Mouse (Mus musculus) fat pad, adult 2 months (tissue): ENCODE measurements around the gene Sept1.

ENCODE experiments used
- DNase-seq: peaks from one replicate; pipeline ENCODE4 v3.0.0-alpha.2; 2011; ENCODE audit warnings: low read depth, low spot score; ENCODE audit errors: extremely low read depth

Sept1 gene

GRCm38 (mm10) chr7:127232622-127233367 is at the start of gene Sept1, which contains the start of gene Zfp553:
Gene Sept1, minus strand, starts transcription at chr7:127233130.
Gene Zfp553, plus strand, starts transcription at chr7:127233061.
- no peak for DNase-seq

- no peak for DNase-seq
Observed at GRCm38 (mm10) chr7:127282190-127282589, 49.3 kb upstream of the Sept1 start.

GRCm38 (mm10) chr7:127281114-127281513 is 48.2 kb upstream of the Sept1 start:
- no peak for DNase-seq

- DNase-seq, result no peak
Observed at GRCm38 (mm10) chr7:127280092-127280491, 47.2 kb upstream of the Sept1 start.

- DNase-seq, result no peak
Observed at GRCm38 (mm10) chr7:127278311-127278710, 45.4 kb upstream of the Sept1 start.

GRCm38 (mm10) chr7:127276519-127276961 is 43.6 kb upstream of the Sept1 start:
- no peak for DNase-seq

GRCm38 (mm10) chr7:127273925-127274789 is 41.2 kb upstream of the Sept1 start, which contains the start of gene Sephs2:
Gene Sephs2, minus strand, starts transcription at chr7:127274055.
- DNase-seq, result peak; percentile 56

GRCm38 (mm10) chr7:127273118-127273923 is 40.4 kb upstream of the Sept1 start:
- DNase-seq, result no peak

- DNase-seq, result no peak
Observed at GRCm38 (mm10) chr7:127272566-127272965, 39.6 kb upstream of the Sept1 start.

GRCm38 (mm10) chr7:127271093-127271492 is 38.2 kb upstream of the Sept1 start:
- no peak for DNase-seq

- no peak for DNase-seq
Observed at GRCm38 (mm10) chr7:127270666-127271065, 37.7 kb upstream of the Sept1 start.

- DNase-seq, result no peak
Observed at GRCm38 (mm10) chr7:127270256-127270655, 37.3 kb upstream of the Sept1 start.

GRCm38 (mm10) chr7:127263526-127263925 is 30.6 kb upstream of the Sept1 start:
- no peak for DNase-seq

- DNase-seq, result no peak
Observed at GRCm38 (mm10) chr7:127262218-127262961, 29.5 kb upstream of the Sept1 start.

GRCm38 (mm10) chr7:127260309-127261111 is 27.6 kb upstream of the Sept1 start, which contains the start of gene Dctpp1:
Gene Dctpp1, minus strand, starts transcription at chr7:127260709.
- DNase-seq, result peak; percentile 93

GRCm38 (mm10) chr7:127259186-127259905 is 26.4 kb upstream of the Sept1 start:
- no peak for DNase-seq

GRCm38 (mm10) chr7:127256518-127256917 is 23.6 kb upstream of the Sept1 start:
- DNase-seq, result no peak

- DNase-seq, result no peak
Observed at GRCm38 (mm10) chr7:127255965-127256364, 23.0 kb upstream of the Sept1 start.

GRCm38 (mm10) chr7:127255008-127255407 is 22.1 kb upstream of the Sept1 start:
- no peak for DNase-seq
